Mouse (Mus musculus) embryonic facial prominence, embryonic 10.5 days (tissue): Measurements from ENCODE around the gene Myo1b. TPM values are rescaled to one million over a fixed set of nuclear protein-coding genes. Genes with fewer than 3 reads are reported as not detected.

Experiments
- DNase-seq: peaks from one replicate; pipeline ENCODE4 v3.0.0-alpha.2; 2017; ENCODE audit warnings: low spot score
- H3K27ac ChIP-seq: fragments of 300-500 bp; sonication (generic); replicated peaks from 2 replicates; pipeline ENCODE4 v1.5.1; 2016; ENCODE audit warnings: mild to moderate bottlenecking
- H3K27me3 ChIP-seq: fragments of 300-500 bp; sonication (generic); replicated peaks from 2 replicates; pipeline ENCODE4 v1.6.1; 2016; ENCODE audit warnings: low read depth, mild to moderate bottlenecking; ENCODE audit not compliant: poor library complexity, severe bottlenecking
- H3K36me3 ChIP-seq: fragments of 300-500 bp; sonication (generic); replicated peaks from 2 replicates; pipeline ENCODE4 v1.6.1; 2016; ENCODE audit warnings: mild to moderate bottlenecking, moderate library complexity
- H3K4me1 ChIP-seq: fragments of 300-500 bp; sonication (generic); 2 replicates; pipeline ENCODE4 v1.6.1; 2016
- H3K4me3 ChIP-seq: fragments of 300-500 bp; sonication (generic); 2 replicates; pipeline ENCODE4 v1.5.1; 2016; ENCODE audit warnings: mild to moderate bottlenecking, moderate library complexity
- H3K9me3 ChIP-seq: fragments of 300-500 bp; sonication (generic); 2 replicates; pipeline ENCODE4 v1.6.1; 2016; ENCODE audit warnings: mild to moderate bottlenecking
- WGBS: fragments of 180-500 bp; shearing (Covaris S2); methylation state at CpG from one replicate; pipeline ENCODE4 v1.1.7; 2016; 5-methylcytosine and 5-hydroxymethylcytosine counted together
- polyA plus RNA-seq: library from polyadenylated mRNA; unstranded; fragments of >200 nt; fragmentation: Nextera tagmentation; extraction: Ambion mirVana; gene quantifications from 2 replicates; pipeline ENCODE4 v1.2.1, GENCODE M21; 2016

Myo1b gene
- 85.5 and 91.6 TPM in 2 replicates for polyA plus RNA-seq

DNA sequence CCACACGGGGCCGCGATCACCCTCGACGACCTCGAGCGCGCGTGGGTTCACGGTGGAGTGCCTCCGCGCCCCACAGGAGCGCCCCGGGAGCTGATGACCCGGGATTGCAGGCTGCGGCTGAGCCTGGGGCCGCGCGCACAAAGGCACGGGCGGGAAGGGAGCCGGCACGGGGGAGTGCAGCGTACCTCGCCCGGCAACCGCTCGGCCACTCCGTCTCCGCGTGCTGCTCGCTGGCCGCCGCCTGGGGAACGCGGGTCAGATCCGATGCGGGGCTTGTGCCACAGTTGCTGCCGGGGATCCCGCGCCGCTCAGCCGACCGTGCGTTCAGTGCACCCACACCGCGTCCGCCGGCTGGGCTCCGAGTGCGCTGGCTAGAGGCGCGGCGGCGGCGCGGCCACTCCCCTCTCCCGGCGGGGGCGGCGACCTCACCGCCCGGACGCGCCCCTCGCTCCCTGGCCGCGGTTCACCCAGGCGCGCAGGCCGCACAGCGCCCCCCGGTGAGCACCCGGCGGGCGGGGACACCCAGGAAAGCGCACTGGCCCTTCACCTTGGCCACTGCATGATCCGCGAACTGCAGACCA, at the start of gene Myo1b:
Gene Myo1b, minus strand, starts transcription at position 496 of the 581 bp plus-strand sequence.
- Histone ChIP-seq H3K9me3 (no peaks in the 10 kb centered on the region), H3K4me1 (peaks cover 30% of the 10 kb centered on the region), H3K4me3 (peak within 1 kb of the TSS; percentile 94), H3K36me3 (peaks cover 7% of the 10 kb centered on the region), H3K27ac (peak within 1 kb of the TSS; percentile 99), H3K27me3 (peaks cover 8% of the 10 kb centered on the region)
- under 1% methylated on average over 79 of the region's 79 CpGs for WGBS
- DNase-seq: peak; percentile 87

DNA sequence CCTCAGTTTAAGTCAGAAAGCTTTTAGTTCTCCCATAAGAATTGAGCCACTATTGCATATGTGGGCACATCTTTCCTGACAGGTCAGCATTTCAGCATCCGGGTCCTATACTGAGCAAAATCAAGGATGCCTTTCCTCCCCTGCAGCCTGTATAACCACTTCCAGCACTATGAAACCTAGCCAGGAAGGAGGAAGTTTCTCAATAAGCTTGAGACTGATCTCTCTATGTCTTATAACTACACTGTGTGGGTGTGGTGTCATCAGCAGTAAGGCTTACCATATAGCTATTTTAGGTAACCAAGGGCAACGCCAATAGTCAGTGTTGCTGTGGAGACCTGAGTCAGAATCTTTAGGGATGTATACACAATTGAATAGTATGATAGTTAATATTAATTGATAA, 48.8 kb upstream of the Myo1b start:
- Histone ChIP-seq H3K36me3 (no peaks in the 10 kb centered on the region), H3K27me3 (no peaks in the 10 kb centered on the region), H3K4me3 (no peak overlapping the region), H3K4me1 (no peaks in the 10 kb centered on the region), H3K9me3 (no peaks in the 10 kb centered on the region), H3K27ac (no peak overlapping the region)
- 91% methylated on average over 2 of the region's 2 CpGs for WGBS
- DNase-seq: no peak

DNA sequence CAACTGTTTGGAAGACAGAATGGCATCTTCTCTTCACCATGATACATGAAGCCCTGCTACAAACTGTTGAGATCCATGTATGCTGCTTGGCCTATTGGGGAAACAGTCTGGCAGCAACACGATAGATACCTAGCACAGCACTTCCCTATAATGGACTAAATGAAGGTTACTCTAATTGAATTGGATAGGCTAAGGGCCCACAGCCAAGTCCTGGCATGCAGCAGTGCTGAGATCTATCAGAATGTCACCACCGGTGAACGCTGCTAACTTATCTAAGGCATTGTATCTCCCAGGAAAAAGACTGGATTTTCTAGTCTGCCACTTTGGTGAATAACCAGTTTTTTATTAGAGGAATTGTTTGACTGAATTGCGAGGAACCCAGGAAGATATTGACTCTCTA, 31.2 kb upstream of the Myo1b start:
- Histone ChIP-seq H3K4me1 (no peaks in the 10 kb centered on the region), H3K9me3 (no peaks in the 10 kb centered on the region), H3K4me3 (no peak overlapping the region), H3K27ac (no peak overlapping the region), H3K36me3 (no peaks in the 10 kb centered on the region), H3K27me3 (no peaks in the 10 kb centered on the region)
- DNase-seq: no peak
- 90% methylated on average over 4 of the region's 4 CpGs for WGBS

DNA sequence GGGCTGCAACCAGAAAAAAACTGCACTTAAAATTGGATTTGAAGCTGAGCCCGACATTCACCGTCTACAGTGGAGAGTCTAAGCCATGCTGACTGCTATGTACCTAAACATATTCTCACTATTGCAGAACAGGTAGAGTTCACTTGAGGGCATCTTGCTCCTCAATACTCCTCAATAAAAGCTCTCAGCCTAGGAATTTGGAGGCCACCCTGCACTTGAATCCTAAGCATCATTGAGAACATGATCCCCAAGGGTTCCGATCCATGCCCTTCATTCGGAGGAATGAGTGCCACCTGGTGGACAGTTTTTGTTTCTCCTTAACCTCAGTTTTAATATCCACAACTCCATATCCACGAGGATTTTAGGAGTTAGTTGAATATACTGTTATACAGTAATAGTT, 28.9 kb upstream of the Myo1b start:
- Histone ChIP-seq H3K4me1 (no peaks in the 10 kb centered on the region), H3K27ac (no peak overlapping the region), H3K9me3 (no peaks in the 10 kb centered on the region), H3K4me3 (no peak overlapping the region), H3K36me3 (no peaks in the 10 kb centered on the region), H3K27me3 (no peaks in the 10 kb centered on the region)
- 45% methylated on average over 5 of the region's 5 CpGs for WGBS
- peak; percentile 44 for DNase-seq

DNA sequence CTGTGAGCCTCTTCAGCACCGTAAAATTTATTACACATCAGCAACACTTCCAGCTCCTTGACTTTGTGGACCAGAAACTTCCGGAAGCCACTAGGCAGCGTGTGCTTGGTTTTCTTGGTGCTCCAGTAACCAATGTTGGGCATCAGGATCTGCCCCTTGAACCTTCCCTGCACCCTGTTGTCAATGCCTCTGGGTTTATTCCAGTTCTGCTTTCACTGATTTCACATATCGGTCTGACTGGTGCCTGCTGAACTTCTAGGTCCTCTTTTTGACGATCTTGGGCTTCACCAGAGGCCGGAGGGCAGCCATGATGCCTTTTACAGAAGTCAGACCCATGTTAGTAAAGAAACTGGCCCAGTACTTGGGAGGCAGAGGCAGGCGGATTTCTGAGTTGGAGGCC, 22.5 kb upstream of the Myo1b start:
- H3K4me3 ChIP-seq: no peak overlapping the region
- H3K27ac ChIP-seq: no peak overlapping the region
- H3K4me1 ChIP-seq: 0 out of 2 replicates have a peak, but pooled peaks cover 4% of the 10 kb centered on the region
- H3K9me3 ChIP-seq: no peaks in the 10 kb centered on the region
- no peaks in the 10 kb centered on the region for H3K27me3 ChIP-seq
- H3K36me3 ChIP-seq: no peaks in the 10 kb centered on the region
- WGBS: 91% methylated on average over 7 of the region's 7 CpGs
- DNase-seq: no peak

DNA sequence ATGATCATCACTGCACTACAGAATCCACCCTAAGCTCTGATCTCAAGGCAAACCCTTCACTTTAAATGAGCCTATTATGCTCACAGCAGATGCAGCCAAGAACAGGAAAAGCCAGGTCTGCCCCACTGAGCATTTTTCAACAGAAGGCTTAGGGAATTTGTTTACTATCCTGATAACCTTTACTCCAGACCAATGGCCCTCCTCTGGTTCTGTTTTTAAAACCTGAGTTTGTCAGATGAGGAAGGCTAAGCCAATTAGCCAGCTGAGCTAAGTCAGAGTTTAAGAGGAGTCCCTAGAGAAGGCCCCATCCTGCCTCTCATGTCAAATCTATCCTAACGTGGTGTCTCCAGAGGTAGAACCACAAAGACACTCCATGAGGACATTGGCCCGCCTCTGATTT, 19.1 kb upstream of the Myo1b start:
- H3K27ac ChIP-seq: no peak overlapping the region
- no peaks in the 10 kb centered on the region for H3K36me3 ChIP-seq
- 38% methylated on average over 2 of the region's 2 CpGs for WGBS
- H3K4me1 ChIP-seq: 0 out of 2 replicates have a peak, but pooled peaks cover 4% of the 10 kb centered on the region
- H3K27me3 ChIP-seq: no peaks in the 10 kb centered on the region
- no peaks in the 10 kb centered on the region for H3K9me3 ChIP-seq
- no peak overlapping the region for H3K4me3 ChIP-seq
- DNase-seq: no peak

DNA sequence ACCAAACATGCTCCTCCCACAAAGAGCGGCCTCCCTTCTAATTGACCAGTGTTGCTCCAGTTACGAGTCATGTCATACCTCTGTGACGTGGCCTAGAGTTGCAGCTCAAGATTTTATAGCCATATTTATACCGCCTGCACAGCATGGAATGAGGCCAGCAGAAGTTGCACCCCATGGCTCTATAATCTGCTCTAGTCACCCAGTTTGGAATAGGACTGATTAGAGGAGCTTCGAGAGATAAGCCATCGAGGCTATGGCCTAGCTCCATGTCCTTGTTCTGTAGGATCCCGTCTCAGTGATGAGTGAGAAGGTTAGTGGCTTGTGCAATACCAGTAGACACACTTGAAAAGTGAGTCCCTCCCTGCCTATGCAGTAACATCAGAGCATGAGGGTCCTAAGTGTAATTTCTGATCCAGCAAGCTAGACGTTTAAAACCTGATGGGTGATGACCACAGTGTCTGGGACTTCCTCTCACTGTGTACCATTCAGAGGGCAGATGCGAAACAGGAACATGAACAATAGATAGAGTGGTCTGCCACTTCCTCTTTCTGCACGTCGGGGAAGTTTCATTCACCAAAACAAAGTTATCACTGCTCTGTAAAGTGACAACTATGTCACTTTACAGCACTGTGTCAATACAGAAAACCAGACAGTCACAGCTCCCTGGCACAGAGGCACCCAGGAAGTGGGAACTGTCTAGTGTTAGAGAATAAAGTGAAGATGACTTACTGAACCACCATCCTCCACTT, 18.5 kb upstream of the Myo1b start:
- Histone ChIP-seq H3K9me3 (no peaks in the 10 kb centered on the region), H3K4me3 (no peak overlapping the region), H3K27me3 (no peaks in the 10 kb centered on the region), H3K36me3 (no peaks in the 10 kb centered on the region), H3K27ac (no peak overlapping the region), H3K4me1 (0 out of 2 replicates have a peak, but pooled peaks cover 4% of the 10 kb centered on the region)
- DNase-seq: no peak
- WGBS: 78% methylated on average over 11 of the region's 11 CpGs

DNA sequence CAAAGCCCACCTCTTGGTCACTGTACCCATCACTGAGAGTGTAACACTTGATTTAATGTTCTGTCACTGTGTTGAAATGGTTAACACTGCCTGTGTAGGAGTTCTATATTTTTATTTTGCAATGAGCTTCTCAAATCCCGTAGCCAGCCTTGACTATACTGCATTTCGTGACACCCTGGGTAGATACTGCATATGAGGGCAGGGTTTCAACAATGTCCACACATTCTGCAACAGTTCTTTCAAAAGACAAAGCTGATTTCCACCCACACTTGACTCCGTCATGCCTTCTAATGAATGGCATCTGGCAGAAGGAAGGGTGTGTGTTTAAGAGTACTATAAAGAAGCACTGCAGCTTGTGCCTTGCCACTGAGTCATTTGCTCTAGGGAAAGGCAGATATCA, 17.0 kb upstream of the Myo1b start:
- H3K9me3 ChIP-seq: no peaks in the 10 kb centered on the region
- H3K36me3 ChIP-seq: no peaks in the 10 kb centered on the region
- no peak for DNase-seq
- no peak overlapping the region for H3K27ac ChIP-seq
- WGBS: 83% methylated on average over 3 of the region's 3 CpGs
- no peak overlapping the region for H3K4me3 ChIP-seq
- 0 out of 2 replicates have a peak, but pooled peaks cover 7% of the 10 kb centered on the region for H3K4me1 ChIP-seq
- no peaks in the 10 kb centered on the region for H3K27me3 ChIP-seq

DNA sequence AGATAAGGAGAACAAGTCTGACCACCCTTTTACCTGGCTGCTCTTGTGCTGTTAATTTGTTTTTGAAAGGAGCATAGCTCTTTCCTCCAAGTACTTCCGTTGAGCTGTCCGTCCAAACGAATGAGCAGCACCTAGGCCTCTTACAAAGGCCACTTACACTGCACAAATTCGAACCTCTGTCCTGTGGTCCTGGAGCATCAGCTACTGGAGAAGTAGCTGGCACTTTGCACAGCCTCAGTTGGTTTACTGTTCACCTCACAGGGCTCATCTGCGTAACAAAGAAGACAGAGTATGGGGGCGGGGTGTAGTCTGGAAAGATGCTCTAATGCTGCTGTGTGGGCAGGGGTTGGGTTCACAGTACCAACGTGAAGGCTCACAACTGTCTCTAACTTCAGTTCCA, 15.7 kb upstream of the Myo1b start:
- Histone ChIP-seq H3K9me3 (no peaks in the 10 kb centered on the region), H3K36me3 (no peaks in the 10 kb centered on the region), H3K27ac (no peak overlapping the region), H3K4me3 (no peak overlapping the region), H3K27me3 (no peaks in the 10 kb centered on the region), H3K4me1 (0 out of 2 replicates have a peak, but pooled peaks cover 7% of the 10 kb centered on the region)
- DNase-seq: no peak
- WGBS: 47% methylated on average over 7 of the region's 7 CpGs

DNA sequence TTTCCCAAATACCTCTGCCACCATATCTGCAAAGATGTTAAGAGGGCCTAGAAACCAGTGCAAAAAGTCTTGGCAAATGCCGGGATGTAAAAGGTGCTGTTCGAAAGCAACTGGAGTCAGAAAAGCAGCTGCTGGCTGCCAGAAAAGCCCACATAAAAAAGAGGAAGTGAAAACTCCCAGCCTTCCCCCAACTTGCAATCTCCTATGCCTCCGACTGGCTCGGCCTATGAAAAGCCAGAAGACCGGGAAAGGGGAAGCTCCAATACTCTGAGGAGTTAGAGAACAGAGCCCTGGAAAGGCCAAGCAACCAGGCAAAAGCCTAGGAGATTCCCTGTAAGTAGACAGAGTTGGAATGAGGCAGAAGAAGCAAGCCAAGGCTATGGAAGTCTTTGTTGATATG, 14.7 kb upstream of the Myo1b start:
- no peaks in the 10 kb centered on the region for H3K9me3 ChIP-seq
- 0 out of 2 replicates have a peak, but pooled peaks cover 7% of the 10 kb centered on the region for H3K4me1 ChIP-seq
- no peak for DNase-seq
- H3K27me3 ChIP-seq: no peaks in the 10 kb centered on the region
- H3K27ac ChIP-seq: no peak overlapping the region
- no peak overlapping the region for H3K4me3 ChIP-seq
- 70% methylated on average over 5 of the region's 5 CpGs for WGBS
- H3K36me3 ChIP-seq: no peaks in the 10 kb centered on the region

DNA sequence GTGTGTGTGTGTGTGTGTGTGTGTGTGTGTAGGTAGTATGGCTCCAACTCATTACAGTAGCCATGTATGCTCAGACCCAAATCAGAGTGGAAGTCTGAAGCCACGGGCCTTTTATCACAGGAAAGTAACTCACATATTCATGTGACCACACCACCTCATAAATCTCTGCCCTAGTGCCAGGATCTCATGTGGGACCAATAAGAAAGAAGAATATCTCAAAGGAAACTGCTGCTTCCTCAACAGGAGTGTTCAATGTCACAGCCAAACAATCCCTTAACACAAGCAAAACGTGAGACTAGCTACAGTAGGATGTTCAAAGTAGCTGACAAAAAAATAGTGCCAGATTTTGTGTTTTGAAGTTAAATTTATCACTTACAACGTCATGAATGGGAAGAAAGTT, 13.7 kb upstream of the Myo1b start:
- H3K9me3 ChIP-seq: no peaks in the 10 kb centered on the region
- H3K27ac ChIP-seq: no peak overlapping the region
- 0 out of 2 replicates have a peak, but pooled peaks cover 3% of the 10 kb centered on the region for H3K4me1 ChIP-seq
- 83% methylated on average over 3 of the region's 3 CpGs for whole genome bisulfite sequencing
- H3K4me3 ChIP-seq: no peak overlapping the region
- H3K27me3 ChIP-seq: no peaks in the 10 kb centered on the region
- DNase-seq: no peak
- no peaks in the 10 kb centered on the region for H3K36me3 ChIP-seq

DNA sequence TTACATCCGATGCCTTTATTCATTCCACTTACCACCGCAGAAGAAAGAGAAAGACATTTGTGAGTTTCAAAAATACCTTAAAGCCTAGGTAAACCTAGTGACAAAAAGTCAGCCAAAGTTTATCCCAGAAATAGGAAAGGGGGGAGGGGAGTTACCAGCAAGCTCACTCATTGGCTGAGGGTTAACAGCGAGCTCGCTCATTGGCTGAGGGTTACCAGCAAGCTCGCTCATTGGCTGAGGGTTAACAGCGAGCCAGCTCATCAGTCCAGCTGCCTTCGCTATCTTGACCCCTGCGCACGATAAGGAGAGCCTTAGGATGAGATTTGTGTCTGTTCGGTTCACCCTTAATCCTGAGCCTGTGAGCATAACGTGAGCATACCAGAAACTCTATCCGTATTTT, 6.9 kb upstream of the Myo1b start:
- H3K4me3 ChIP-seq: 0 out of 2 replicates have a peak overlapping the region, but pooled peaks have one; percentile 2
- H3K27ac ChIP-seq: no peak overlapping the region
- H3K36me3 ChIP-seq: no peaks in the 10 kb centered on the region

DNA sequence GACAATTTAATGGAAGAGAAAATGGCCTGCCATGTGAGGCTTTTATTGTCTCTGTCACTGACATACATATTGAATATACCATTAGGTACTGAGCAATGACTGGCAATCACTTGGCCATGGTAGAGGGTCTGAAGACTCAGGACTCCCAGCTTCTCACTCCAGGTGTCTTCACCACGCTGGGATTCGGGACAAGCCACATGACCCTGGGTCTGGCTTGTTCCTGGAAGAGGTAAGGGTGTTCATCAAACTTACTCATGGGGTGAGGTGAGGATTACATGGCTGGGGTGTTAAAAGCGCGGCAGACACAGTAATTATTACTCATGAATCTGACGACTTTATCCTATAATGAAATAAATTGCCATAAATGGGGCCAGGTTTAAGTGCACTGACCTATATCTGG, 405 bp upstream of the Myo1b start:
- H3K27me3 ChIP-seq: peaks cover 8% of the 10 kb centered on the region
- peak; percentile 17 for DNase-seq
- no peaks in the 10 kb centered on the region for H3K9me3 ChIP-seq
- peak overlapping the region; percentile 99; the same call in 1 of the 2 replicates for H3K27ac ChIP-seq
- H3K4me3 ChIP-seq: peak overlapping the region; percentile 94
- 48% methylated on average over 5 of the region's 5 CpGs for WGBS
- H3K4me1 ChIP-seq: peaks cover 25% of the 10 kb centered on the region
- H3K36me3 ChIP-seq: peaks cover 1% of the 10 kb centered on the region; the same call in 1 of the 2 replicates

More for the DNA sequence above, 6.9 kb upstream of the Myo1b start:
- peak; percentile 70 for DNase-seq
- H3K9me3 ChIP-seq: no peaks in the 10 kb centered on the region
- H3K27me3 ChIP-seq: no peaks in the 10 kb centered on the region
- WGBS: 14% methylated on average over 12 of the region's 12 CpGs
- H3K4me1 ChIP-seq: no peaks in the 10 kb centered on the region
